Mouse (Mus musculus): ENCODE data around the gene Sh3bp4. TPM values are rescaled to one million over a fixed set of nuclear protein-coding genes. Genes with fewer than 3 reads are reported as not detected.
A peak's percentile ranks its signal among the peaks of the same experiment; 100 is the strongest.

The Sh3bp4 gene
- not detected in 2 replicates for total RNA-seq (2014; fragmentation: Nextera tagmentation)
- 0.08 TPM in 1 of 2 replicates, not detected in the other for total RNA-seq (2017)

- peak; percentile 98 for ATAC-seq (replicated peaks; ENCODE audit: low FRiP score, low TSS enrichment, poor library complexity, severe bottlenecking)
Observed at GRCm38 (mm10) chr1:89070103-89070700, at the start of gene Sh3bp4. TSS of gene Sh3bp4 (plus strand) at chr1:89070415.

- ATAC-seq (replicated peaks; ENCODE audit: low FRiP score, low TSS enrichment, poor library complexity, severe bottlenecking): no peak
Observed at GRCm38 (mm10) chr1:89022997-89023396, 47.2 kb upstream of the Sh3bp4 start.

DNA sequence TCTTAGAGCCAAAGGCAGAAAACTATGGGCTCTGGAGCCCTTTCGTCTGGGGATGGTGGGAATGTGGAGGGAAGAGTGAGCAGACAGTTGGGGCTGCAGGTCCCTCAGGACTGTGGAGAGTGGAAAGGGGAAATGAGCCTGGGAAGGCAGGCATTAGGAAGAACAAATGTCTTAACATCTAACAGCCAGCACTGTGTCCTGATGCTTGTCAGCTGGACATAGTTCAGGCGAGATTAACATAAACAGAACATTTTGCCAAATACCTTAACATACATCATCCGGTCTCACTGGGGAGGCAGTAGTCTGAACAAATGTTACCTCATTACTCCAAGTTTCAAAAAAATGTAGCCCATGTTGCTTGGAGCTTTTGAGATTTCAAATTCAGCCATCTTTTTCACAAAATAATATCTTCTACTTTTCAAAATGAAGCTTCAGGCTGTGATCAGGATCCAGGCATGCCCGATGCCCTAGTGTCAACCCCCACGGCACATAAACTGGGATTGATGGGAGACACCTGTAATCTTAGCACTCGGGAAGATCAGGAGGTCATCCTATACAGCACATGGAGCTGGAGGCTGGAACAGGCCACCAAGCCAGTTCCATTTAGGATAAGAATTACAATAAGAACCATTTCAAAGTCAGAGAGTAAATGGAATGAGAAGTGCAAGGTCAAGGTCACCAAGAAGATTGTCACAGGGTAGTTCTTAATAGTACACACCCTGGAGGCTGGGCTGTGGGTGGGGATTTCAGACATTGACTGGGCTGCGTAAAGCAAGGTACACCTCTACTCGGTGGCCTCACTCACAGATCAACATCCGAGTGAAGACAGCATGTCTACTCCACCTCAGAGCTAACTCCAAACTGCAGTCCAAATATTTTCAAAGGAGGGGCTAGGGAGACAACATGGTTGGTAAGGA lies 45.3 kb upstream of the Sh3bp4 start:
- ATAC-seq (replicated peaks; ENCODE audit: low FRiP score, low TSS enrichment, poor library complexity, severe bottlenecking): no peak

DNA sequence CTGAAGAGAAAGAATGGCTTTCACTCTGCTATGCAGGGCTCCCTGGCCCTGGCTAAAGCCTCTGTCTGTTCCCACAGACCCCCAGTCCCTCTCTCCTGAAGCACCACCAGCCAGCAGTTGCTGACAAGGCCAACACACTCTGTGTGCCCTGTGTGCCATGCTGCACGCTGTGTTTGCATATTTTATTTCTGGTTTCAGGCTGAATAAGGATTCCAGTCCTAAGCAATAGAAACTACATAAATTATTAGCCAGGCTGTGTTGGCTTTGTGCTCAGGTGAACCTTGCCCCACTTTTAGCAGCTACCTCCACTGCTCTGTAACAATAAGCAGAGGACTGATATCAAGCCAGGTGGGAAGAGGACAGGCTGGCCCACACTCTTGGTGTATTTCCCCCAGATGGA lies 44.2 kb upstream of the Sh3bp4 start:
- no peak for ATAC-seq (replicated peaks; ENCODE audit: low FRiP score, low TSS enrichment, poor library complexity, severe bottlenecking)

DNA sequence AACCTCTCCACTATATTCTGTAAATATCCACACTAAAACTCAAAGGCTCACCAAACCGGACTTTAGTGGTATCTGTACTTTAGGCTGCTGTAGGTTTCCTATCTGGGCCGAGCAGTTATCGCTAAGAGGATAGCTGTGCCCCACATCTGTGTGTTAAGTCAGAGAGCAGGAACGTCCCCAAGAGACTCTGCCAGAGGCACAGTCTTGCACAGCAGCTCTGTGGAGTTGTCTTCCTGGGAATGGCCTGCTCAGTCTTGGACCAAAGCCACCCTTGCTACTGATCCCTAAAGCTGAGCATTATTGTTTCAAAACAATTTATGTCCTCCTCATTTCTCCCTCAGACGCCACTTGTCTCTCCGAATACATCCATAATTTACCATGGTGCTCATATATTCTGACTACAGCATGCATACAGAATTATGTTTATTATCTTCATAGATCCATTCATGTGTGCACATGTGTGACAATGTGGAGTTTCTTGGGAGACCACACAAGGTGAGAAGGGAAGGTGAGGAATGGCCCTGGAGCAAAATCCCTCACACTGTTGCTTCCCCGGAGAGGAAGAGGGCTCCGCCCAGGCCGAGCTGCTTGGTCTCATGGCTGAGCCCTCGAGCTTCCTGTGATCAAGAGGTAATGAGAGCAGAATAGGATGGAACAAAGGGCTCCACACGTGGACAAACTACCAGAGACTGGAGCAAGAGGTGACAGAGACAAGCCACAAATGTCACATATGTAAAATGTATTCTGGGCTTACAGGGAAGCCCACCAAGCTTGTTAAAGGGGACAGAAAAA lies 40.9 kb upstream of the Sh3bp4 start:
- no peak for ATAC-seq (replicated peaks; ENCODE audit: low FRiP score, low TSS enrichment, poor library complexity, severe bottlenecking)

DNA sequence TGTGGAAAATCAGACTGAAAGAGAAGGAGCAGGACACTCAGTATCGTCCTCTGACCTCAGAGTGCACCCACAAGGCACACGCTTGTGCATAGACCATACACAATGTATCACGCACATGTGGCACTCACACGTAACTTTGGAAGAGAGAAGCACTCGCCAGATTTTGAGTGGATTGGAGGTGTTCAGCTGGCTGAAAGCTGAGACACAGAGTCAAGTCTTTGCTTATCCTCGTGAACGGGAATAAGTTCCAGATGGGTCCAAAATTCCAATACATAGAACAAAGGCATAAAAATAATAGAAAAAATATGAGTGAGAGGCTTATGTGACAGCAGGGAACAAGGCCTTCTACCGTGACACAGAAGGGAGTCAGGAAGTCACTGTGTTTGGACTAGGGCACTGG lies 36.6 kb upstream of the Sh3bp4 start:
- no peak for ATAC-seq (replicated peaks; ENCODE audit: low FRiP score, low TSS enrichment, poor library complexity, severe bottlenecking)

DNA sequence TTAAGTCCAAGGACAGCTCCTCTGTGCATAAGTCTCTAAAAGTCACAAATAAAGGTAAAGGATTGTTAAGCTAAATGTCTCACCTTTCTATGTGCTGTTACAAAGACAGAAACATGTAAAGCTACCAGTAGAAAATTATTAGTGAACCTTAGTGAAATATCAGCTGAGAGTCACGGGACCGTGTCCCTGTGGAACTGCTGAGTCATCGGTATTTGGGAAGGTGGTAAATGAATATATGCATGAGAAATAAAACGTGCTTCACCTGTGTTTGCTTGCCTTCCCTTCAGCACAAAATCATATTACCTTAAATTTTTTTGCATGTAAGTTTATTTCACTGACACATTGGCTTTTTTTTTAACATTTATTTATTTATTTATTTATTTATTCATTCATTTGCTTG lies 36.2 kb upstream of the Sh3bp4 start:
- no peak for ATAC-seq (replicated peaks; ENCODE audit: low FRiP score, low TSS enrichment, poor library complexity, severe bottlenecking)

GRCm38 (mm10) chr1:89035115-89035514 lies 35.1 kb upstream of the Sh3bp4 start:
- no peak for ATAC-seq (replicated peaks; ENCODE audit: low FRiP score, low TSS enrichment, poor library complexity, severe bottlenecking)

DNA sequence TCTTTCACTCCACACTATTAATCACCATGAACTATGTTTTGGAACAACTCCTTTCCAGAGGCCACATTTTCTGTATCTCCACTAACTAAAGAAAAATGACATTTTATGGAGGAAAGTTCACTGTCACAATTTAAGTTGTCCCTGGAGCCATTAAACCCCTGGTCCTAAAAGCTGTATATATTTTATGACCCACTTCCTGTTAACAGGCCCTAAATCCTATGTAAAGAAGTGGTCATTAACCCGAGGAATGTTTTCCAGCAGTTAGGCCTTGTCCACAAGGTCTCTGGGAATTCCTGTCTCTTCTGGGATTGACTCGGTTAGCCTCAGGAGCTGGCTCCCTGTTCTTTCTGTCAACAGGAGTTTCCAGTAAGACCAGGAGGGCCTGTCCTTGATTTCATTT lies 30.4 kb upstream of the Sh3bp4 start:
- ATAC-seq (replicated peaks; ENCODE audit: low FRiP score, low TSS enrichment, poor library complexity, severe bottlenecking): no peak

DNA sequence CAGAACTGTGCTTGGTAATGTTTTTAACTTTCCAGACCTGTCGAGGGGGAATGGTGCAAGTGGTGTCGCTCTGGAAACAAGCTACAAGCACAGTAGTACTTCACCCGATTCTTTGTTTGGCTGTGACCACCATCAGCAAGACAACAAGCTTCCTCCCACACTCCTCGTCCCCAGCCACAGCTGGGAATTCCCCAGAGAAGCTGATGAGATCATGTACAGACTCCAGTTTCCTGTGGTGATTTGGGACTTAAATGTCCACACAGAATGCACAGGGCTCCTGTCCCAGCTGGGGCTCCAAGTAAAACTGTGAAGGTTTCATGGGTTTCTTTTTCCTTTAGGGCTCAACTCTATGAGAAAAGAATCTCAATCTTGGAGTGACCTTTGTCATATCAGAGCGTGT lies 28.9 kb upstream of the Sh3bp4 start:
- no peak for ATAC-seq (replicated peaks; ENCODE audit: low FRiP score, low TSS enrichment, poor library complexity, severe bottlenecking)

- ATAC-seq (replicated peaks; ENCODE audit: low FRiP score, low TSS enrichment, poor library complexity, severe bottlenecking): no peak
Observed at GRCm38 (mm10) chr1:89042081-89042480, 28.1 kb upstream of the Sh3bp4 start.

GRCm38 (mm10) chr1:89042956-89043355 lies 27.3 kb upstream of the Sh3bp4 start:
- no peak for ATAC-seq (replicated peaks; ENCODE audit: low FRiP score, low TSS enrichment, poor library complexity, severe bottlenecking)

GRCm38 (mm10) chr1:89045403-89045802 lies 24.8 kb upstream of the Sh3bp4 start:
- ATAC-seq (replicated peaks; ENCODE audit: low FRiP score, low TSS enrichment, poor library complexity, severe bottlenecking): no peak

DNA sequence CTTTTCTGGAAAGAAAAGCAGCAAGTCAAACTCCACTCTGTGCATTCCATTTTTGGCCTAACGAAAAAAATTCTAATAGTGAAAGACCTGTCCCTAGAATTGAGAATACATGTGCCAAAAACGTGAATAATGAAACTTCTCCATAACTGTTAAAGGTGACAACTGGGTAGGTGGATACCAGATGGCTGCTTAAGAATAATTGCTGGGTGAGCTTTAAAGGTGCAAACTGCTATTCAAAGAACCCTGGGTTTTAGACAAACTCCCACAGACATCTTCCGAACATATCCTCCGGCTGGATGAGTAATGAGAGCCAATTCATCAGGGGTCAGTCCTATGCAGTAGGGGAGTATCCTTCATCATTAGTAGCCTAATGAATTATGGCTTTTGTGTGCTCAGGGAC lies 20.7 kb upstream of the Sh3bp4 start:
- no peak for ATAC-seq (replicated peaks; ENCODE audit: low FRiP score, low TSS enrichment, poor library complexity, severe bottlenecking)

- ATAC-seq (replicated peaks; ENCODE audit: low FRiP score, low TSS enrichment, poor library complexity, severe bottlenecking): no peak
Observed at GRCm38 (mm10) chr1:89056175-89056574, 14.0 kb upstream of the Sh3bp4 start.

DNA sequence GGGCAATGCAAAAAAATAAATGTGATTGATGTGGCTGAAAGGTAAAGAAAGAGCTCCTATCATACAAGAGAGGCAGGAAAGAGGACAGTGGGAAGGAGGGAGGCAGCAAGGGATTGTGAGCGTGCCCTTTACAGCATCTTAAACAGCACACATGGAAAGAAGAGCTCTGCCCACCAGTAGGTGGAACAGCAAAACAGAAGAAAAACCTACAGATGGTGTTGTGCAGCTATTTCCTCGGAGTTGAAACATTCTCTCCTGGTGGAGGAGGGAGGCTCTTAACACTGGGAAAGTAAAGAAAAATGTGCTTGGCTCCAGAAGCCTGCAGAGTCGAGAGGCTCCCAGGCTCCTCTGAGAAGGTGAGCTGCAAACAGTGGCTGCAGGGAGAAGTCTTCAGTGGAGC lies 12.8 kb upstream of the Sh3bp4 start:
- no peak for ATAC-seq (replicated peaks; ENCODE audit: low FRiP score, low TSS enrichment, poor library complexity, severe bottlenecking)

DNA sequence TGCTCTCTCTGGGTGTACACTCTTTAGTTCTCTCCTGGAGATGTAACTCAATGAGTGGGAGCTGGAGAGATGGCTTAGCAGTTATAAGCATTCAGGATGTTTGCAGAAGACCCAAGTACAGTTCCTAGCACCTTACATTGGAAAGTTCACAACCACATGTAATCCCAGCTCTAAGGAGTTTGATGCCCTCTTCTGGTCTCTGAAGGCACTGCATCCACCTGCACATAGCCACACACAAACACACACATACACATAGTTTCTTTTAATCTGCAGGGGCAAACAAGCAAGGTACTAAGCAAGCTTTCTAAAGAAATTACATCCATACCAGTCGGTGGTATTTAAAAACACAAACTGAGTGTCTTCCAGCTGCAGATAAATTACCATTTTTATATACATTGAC lies 12.2 kb upstream of the Sh3bp4 start:
- ATAC-seq (replicated peaks; ENCODE audit: low FRiP score, low TSS enrichment, poor library complexity, severe bottlenecking): no peak

DNA sequence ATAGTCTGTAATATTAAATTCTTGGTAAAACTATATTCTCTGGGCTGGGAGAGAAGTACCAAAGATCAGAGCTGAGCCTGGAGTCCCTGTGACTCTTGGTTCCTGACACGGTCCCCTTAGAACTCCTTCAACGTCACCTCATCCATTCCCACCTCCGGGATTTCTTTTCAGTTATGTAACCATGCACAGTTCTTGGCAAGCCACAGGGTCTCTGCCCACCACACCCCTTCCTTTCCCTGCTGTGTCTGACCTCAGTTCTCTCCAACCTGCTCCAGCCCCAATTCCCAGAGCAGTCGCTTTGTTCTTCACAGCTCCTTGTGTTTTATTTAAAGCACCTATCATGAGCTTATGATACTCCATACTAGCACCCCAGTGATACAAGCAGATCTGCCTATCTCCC lies 7.2 kb upstream of the Sh3bp4 start:
- ATAC-seq (replicated peaks; ENCODE audit: low FRiP score, low TSS enrichment, poor library complexity, severe bottlenecking): no peak

- ATAC-seq (replicated peaks; ENCODE audit: low FRiP score, low TSS enrichment, poor library complexity, severe bottlenecking): no peak
Observed at GRCm38 (mm10) chr1:89063800-89064199, 6.4 kb upstream of the Sh3bp4 start.

DNA sequence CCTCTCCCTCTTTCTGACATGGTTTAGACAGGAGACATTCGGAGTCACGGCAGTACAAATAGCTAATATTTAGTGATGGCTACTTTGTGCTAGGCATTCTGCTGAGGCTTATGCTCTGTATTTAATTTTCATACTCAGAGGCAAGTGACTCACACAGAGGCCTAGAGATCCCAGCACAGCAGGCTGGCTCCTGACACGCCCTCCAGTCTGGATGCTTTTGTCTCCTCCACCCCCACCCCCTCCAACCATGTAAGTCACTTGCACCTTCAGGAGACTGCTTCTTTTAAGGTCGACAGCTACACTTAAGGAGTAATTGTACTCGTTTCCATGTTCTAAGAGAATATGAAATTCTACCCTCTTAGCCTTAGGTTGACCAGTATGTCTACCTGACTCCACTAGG lies 1.4 kb upstream of the Sh3bp4 start:
- no peak for ATAC-seq (replicated peaks; ENCODE audit: low FRiP score, low TSS enrichment, poor library complexity, severe bottlenecking)

Measured in megakaryocyte-erythroid progenitor cell, adult 5-6 weeks (primary cell).